ENCODE assay signal across 7 mouse cellular contexts in genomic region chr4:86823169-86823568, GRCm38 (mm10). TPM values are rescaled to one million over a fixed set of nuclear protein-coding genes. Genes with fewer than 3 reads are reported as not detected.
DNase-seq lines count a peak whose midpoint lies in the region; ATAC-seq lines count a peak whose summit lies in the region.

No protein-coding gene starts in this region.

- peaks cover 2% of the 10 kb centered on the region; the same call in 1 of the 2 replicates for H3K36me3 ChIP-seq in midbrain, embryonic 11.5 days (ENCODE audit: control insufficient read depth, insufficient read depth, low read length)
- peaks cover 16% of the 10 kb centered on the region for H3K36me3 ChIP-seq in midbrain, embryonic 16.5 days (ENCODE audit: control insufficient read depth, insufficient read depth, low read length)

- H3K9me3 ChIP-seq in midbrain, embryonic 11.5 days (ENCODE audit: control insufficient read depth, low read length), result no peaks in the 10 kb centered on the region
- no peaks in the 10 kb centered on the region for H3K9me3 ChIP-seq in midbrain, embryonic 16.5 days (replicated peaks; ENCODE audit: control insufficient read depth, low read length, poor library complexity, severe bottlenecking)

- no peak overlapping the region for H3K9ac ChIP-seq in midbrain, embryonic 11.5 days (ENCODE audit: low read length)
- no peak overlapping the region for H3K9ac ChIP-seq in midbrain, embryonic 16.5 days (ENCODE audit: low read depth, low read length)

- 85% methylated on average over 2 of the region's 2 CpGs for WGBS in midbrain, embryonic 11.5 days
- 81% methylated on average over 2 of the region's 2 CpGs for WGBS in midbrain, embryonic 16.5 days

- H3K27ac ChIP-seq in midbrain, embryonic 11.5 days (ENCODE audit: low read depth, low read length), result no peak overlapping the region
- no peak overlapping the region for H3K27ac ChIP-seq in midbrain, embryonic 16.5 days (ENCODE audit: low read length)

- peak; percentile 93 for DNase-seq in midbrain, embryonic 11.5 days (ENCODE audit: low spot score, missing footprints)
- DNase-seq in Muller cell, postnatal 12 days (ENCODE audit: inconsistent ontology term), result peak; percentile 26
- DNase-seq in c-Kit-positive CD71-negative TER-119-negative erythroid progenitor cells, embryonic 14.5 days (ENCODE audit: low read depth), result peak; percentile 43
- DNase-seq in gastrocnemius, adult 8-10 months (ENCODE audit: low spot score in 2 of 2), result peak; percentile 16 to 17
- peak; percentile 35 to 64 for DNase-seq in left cerebral cortex, adult 18-20 months (ENCODE audit: low spot score in 2 of 2)
- DNase-seq in natural killer cell, adult 2 months (ENCODE audit: low spot score in 2 of 2), result peak; percentile 32 to 43

- H3K4me1 ChIP-seq in midbrain, embryonic 11.5 days (ENCODE audit: control insufficient read depth, insufficient read depth, low read length), result no peaks in the 10 kb centered on the region
- H3K4me1 ChIP-seq in midbrain, embryonic 16.5 days (ENCODE audit: control insufficient read depth, insufficient read depth, low read length), result no peaks in the 10 kb centered on the region

- no peaks in the 10 kb centered on the region for H3K27me3 ChIP-seq in midbrain, embryonic 11.5 days (ENCODE audit: control insufficient read depth, insufficient read depth, low read length)
- H3K27me3 ChIP-seq in midbrain, embryonic 16.5 days (ENCODE audit: control insufficient read depth, insufficient read depth, low read depth, low read length), result no peaks in the 10 kb centered on the region

- no peak overlapping the region for H3K4me2 ChIP-seq in midbrain, embryonic 11.5 days
- H3K4me2 ChIP-seq in midbrain, embryonic 16.5 days (ENCODE audit: low read length), result no peak overlapping the region

- ATAC-seq in midbrain, embryonic 11.5 days (ENCODE audit: low FRiP score), result no peak
- no peak for ATAC-seq in midbrain, embryonic 16.5 days

- H3K4me3 ChIP-seq in midbrain, embryonic 11.5 days (ENCODE audit: low read depth, low read length), result no peak overlapping the region
- no peak overlapping the region for H3K4me3 ChIP-seq in midbrain, embryonic 16.5 days (ENCODE audit: low read depth, low read length)

RNA-seq across cellular contexts. Expression of gene Rps6, which starts 34.0 kb away (rescaled TPM):
- 721 and 723 TPM in 2 replicates for polyA plus RNA-seq in midbrain, embryonic 11.5 days (2014; fragmentation: Nextera tagmentation; extraction: Ambion mirVana)
- polyA plus RNA-seq in midbrain, embryonic 16.5 days (2015; fragmentation: Nextera tagmentation; extraction: Ambion mirVana), result 320 and 367 TPM in 2 replicates
- total RNA-seq in gastrocnemius, adult 8-10 months (2022), result 100 to 1,000 TPM; 382 to 465 (median 415) TPM
- total RNA-seq in left cerebral cortex, adult 18-20 months (2021), result 100 to 1,000 TPM; 437 to 446 TPM

RNA-seq across cellular contexts. Expression of gene Acer2, which starts 51.0 kb away (rescaled TPM):
- polyA plus RNA-seq in midbrain, embryonic 11.5 days (2014; fragmentation: Nextera tagmentation; extraction: Ambion mirVana), result 7.0 and 9.2 TPM in 2 replicates
- 22.0 and 22.7 TPM in 2 replicates for polyA plus RNA-seq in midbrain, embryonic 16.5 days (2015; fragmentation: Nextera tagmentation; extraction: Ambion mirVana)
- total RNA-seq in gastrocnemius, adult 8-10 months (2022), result 1 to 10 TPM in 3 of 4 experiments, under 1 TPM in 1; 0.89 to 3.0 (median 2.2) TPM
- 1 to 10 TPM; 4.4 to 9.5 TPM for total RNA-seq in left cerebral cortex, adult 18-20 months (2021)

Comparison
In these comparisons a context has a peak if more than half of its experiments do, and no peak if none do; other contexts are left out.
1. DNase-seq: peak in every context shown above with its lines; median percentile 93 in midbrain, embryonic 11.5 days; 50 in left cerebral cortex, adult 18-20 months; 43 in c-Kit-positive CD71-negative TER-119-negative erythroid progenitor cells, embryonic 14.5 days; 38 in natural killer cell, adult 2 months; 26 in Muller cell, postnatal 12 days; 16 in gastrocnemius, adult 8-10 months.